Mouse (Mus musculus): ENCODE data around the gene Cdh13.

DNA sequence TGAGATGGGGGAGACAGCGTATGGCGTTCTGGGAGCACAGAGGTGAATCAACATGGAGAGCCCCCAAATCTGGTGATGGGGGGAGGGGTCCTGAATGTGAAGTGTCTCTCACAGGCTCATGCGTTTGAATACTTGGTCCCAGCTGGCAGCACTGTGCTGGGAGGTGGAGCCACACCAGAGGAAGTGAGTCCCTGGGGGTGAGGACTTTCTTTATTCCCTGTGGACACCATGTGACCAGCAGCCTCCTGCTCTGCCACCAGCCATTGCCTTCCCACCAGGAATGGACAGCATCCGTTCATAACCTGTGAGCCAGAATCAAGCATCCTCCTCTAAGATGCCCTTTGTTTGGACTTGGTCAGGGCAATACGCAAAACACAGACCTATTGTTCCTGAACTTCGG, 788.8 kb downstream of the Cdh13 start:
- TF ChIP-seq POLR2A (IDR thresholded peaks at IDR 0.05; ENCODE audit: borderline replicate concordance, control insufficient read depth, low read depth, low read length), result no peak
- TF ChIP-seq CTCF (IDR thresholded peaks at IDR 0.05; ENCODE audit: control insufficient read depth, insufficient read depth, low read length), result no peak

Data from bone marrow, adult 2 months (tissue).